Mouse (Mus musculus) heart, embryonic 12.5 days (tissue): ENCODE results near the gene Lbh. TPM values are rescaled to one million over a fixed set of nuclear protein-coding genes. Genes with fewer than 3 reads are reported as not detected.
A peak's percentile ranks its signal among the peaks of the same experiment; 100 is the strongest.

Experiments used
- ATAC-seq: fragments of 200-750 bp; cut with Nextera tagmentation; 2 replicates; pipeline ENCODE4 v1.8.0; 2017; ENCODE audit warnings: moderate TSS enrichment, moderate library complexity; ENCODE audit not compliant: insufficient number of reproducible peaks, low FRiP score
- H3K27ac ChIP-seq: fragments of 300-500 bp; sonication (generic); 2 replicates; pipeline ENCODE4 v1.5.1; 2016; ENCODE audit warnings: mild to moderate bottlenecking, moderate library complexity; ENCODE audit not compliant: poor library complexity, severe bottlenecking
- H3K27me3 ChIP-seq: fragments of 300-500 bp; sonication (generic); replicated peaks from 2 replicates; pipeline ENCODE4 v1.6.1; 2016; ENCODE audit warnings: mild to moderate bottlenecking, moderate library complexity
- H3K36me3 ChIP-seq: fragments of 300-500 bp; sonication (generic); 2 replicates; pipeline ENCODE4 v1.6.1; 2016; ENCODE audit warnings: mild to moderate bottlenecking, moderate library complexity
- H3K4me1 ChIP-seq: fragments of 300-500 bp; sonication (generic); replicated peaks from 2 replicates; pipeline ENCODE4 v1.6.1; 2016; ENCODE audit warnings: mild to moderate bottlenecking
- H3K4me2 ChIP-seq: fragments of 300-500 bp; sonication (generic); 2 replicates; pipeline ENCODE4 v1.6.1; 2016; ENCODE audit warnings: mild to moderate bottlenecking, moderate library complexity
- H3K4me3 ChIP-seq: fragments of 300-500 bp; sonication (generic); 2 replicates; pipeline ENCODE4 v1.5.1; 2016; ENCODE audit warnings: mild to moderate bottlenecking
- H3K9ac ChIP-seq: fragments of 300-500 bp; sonication (generic); 2 replicates; pipeline ENCODE4 v1.6.1; 2016; ENCODE audit warnings: mild to moderate bottlenecking, moderate library complexity
- H3K9me3 ChIP-seq: fragments of 300-500 bp; sonication (generic); replicated peaks from 2 replicates; pipeline ENCODE4 v1.6.1; 2016; ENCODE audit warnings: mild to moderate bottlenecking, moderate library complexity
- WGBS: fragments of 180-500 bp; shearing (Covaris S2); methylation state at CpG from one replicate; pipeline ENCODE4 v1.1.7; 2016; 5-methylcytosine and 5-hydroxymethylcytosine counted together
- polyA plus RNA-seq: library from polyadenylated mRNA; unstranded; fragments of >200 nt; fragmentation: Nextera tagmentation; extraction: Ambion mirVana; gene quantifications from 2 replicates; pipeline ENCODE4 v1.2.1, GENCODE M21; 2016

Gene Lbh
- polyA plus RNA-seq, 1 experiment from 2014 or later = 22.6 TPM

DNA sequence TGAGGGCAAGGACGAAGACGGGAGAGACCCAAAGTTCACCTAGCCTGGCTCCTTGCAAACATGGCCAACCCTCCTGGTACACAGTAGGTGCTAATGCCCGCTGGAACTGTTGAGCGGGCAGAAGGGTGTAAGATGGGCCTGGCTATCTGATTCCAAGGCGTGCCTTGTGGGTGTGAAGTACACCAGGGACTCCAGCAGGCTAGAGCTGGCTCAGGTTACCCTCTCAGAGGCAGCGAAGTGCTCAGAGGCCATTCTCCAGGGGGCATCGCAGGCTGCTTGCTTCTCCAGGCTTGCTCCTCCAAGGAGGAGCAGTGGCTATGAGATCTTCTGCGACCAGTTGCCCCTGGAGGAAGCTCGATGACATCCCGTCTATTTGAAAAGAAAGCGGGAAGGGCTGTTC lies 6.8 kb upstream of the Lbh start:
- peak overlapping the region; percentile 47 for H3K27ac ChIP-seq
- ATAC-seq = no peak

DNA sequence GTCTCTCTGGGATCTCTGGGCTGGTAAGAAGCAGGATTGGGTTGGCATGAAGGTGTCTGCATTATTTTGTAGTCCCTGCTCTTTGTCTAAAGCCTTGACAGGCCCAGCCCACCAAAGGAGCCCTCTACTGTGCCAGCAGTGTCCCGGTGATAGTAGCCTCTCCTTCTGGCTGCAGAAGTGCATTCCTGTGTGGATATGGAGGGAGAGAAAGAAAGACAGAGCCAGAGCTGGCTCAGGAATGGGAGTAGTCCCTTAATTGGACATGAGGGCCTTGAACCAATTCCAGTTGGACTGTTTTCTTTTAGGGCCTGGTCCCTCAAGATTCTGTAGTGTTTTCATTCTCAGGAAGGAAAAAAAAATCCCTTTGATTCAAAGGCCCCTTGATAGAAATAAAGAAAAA lies 6.4 kb upstream of the Lbh start:
- peak overlapping the region; percentile 47 for H3K27ac ChIP-seq
- no peak overlapping the region; the same call in 1 of the 2 replicates for H3K9ac ChIP-seq
- H3K4me2 ChIP-seq = no peak overlapping the region
- H3K4me1 ChIP-seq = peaks cover 31% of the 10 kb centered on the region
- no peak for ATAC-seq
- H3K36me3 ChIP-seq = no peaks in the 10 kb centered on the region
- no peaks in the 10 kb centered on the region for H3K9me3 ChIP-seq
- no peaks in the 10 kb centered on the region for H3K27me3 ChIP-seq
- WGBS = 13% methylated on average over 1 of the region's 1 CpGs
- H3K4me3 ChIP-seq = no peak overlapping the region

More for the DNA sequence above, 6.8 kb upstream of the Lbh start:
- Histone ChIP-seq H3K9me3 (no peaks in the 10 kb centered on the region), H3K4me1 (peaks cover 33% of the 10 kb centered on the region), H3K9ac (no peak overlapping the region; the same call in 1 of the 2 replicates), H3K36me3 (no peaks in the 10 kb centered on the region), H3K4me2 (no peak overlapping the region), H3K27me3 (no peaks in the 10 kb centered on the region), H3K4me3 (no peak overlapping the region)
- whole genome bisulfite sequencing = 54% methylated on average over 11 of the region's 11 CpGs

DNA sequence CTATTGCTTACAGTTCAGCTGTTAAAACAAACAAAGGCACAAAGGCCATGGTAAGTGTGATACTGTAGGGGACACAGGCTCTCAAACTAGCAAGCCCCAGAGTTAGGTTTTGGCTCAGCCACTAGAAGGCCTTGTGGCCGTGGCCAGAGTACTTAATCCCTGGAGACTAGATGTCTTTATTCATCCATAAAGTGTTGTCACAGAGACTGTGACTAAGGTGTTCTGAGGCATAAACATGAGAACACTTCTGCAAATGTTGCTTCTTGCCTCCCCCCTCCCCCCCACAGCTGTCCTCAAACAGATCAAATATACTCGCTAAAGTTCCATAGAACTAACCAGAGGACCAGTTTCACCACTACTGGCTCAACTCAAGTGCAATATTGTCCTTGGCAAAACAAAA lies 4.0 kb upstream of the Lbh start:
- no peaks in the 10 kb centered on the region for H3K9me3 ChIP-seq
- no peak overlapping the region for H3K4me2 ChIP-seq
- ATAC-seq = no peak
- no peaks in the 10 kb centered on the region for H3K36me3 ChIP-seq
- peaks cover 32% of the 10 kb centered on the region for H3K4me1 ChIP-seq
- no peaks in the 10 kb centered on the region for H3K27me3 ChIP-seq
- no peak overlapping the region for H3K9ac ChIP-seq
- no peak overlapping the region for H3K27ac ChIP-seq
- WGBS = 78% methylated on average over 2 of the region's 2 CpGs
- no peak overlapping the region for H3K4me3 ChIP-seq

DNA sequence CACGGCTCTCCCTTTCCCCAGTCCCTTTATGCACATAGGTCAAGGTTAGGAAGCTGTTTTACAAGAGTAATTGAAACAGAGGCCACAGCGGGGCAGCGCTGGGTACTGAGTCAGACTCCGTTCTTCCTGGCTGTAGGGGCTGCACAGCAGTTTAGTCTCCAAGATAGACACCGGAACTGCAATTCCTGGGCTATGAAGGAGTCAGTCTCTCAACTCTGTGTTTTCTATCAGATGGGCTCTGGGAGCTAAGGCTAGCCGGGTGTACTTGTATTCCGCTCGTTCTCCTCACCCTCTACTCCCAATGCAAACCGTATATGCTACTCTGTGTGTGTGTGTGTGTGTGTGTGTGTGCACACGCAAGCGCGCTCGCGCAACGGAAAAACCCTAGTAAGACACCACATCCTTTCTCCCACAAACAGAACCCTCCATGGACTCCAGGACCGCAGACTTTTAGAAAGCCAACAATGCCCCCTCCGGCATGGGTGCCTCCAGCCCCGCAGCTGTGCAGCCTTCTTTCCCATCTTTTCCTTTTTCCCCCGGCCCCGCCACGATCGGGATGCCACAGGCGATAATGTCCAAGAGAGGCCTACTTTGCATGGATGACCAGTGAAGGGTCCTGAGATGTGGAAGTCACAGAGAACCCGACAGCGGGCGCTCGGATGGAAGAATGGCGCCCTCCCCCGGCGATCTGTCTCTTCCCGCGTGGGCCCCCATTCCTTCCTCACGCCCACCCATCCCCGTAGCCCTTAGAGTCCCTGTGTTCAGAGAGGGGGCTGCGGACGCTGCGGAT lies 669 bp upstream of the Lbh start:
- peak overlapping the region; percentile 97 for H3K27ac ChIP-seq
- H3K9ac ChIP-seq = peak overlapping the region; percentile 99
- peaks cover 16% of the 10 kb centered on the region for H3K36me3 ChIP-seq
- peak; percentile 38 for ATAC-seq
- peak overlapping the region; percentile 91 for H3K4me2 ChIP-seq
- peaks cover 39% of the 10 kb centered on the region for H3K4me1 ChIP-seq
- no peaks in the 10 kb centered on the region for H3K27me3 ChIP-seq
- WGBS = 2% methylated on average over 37 of the region's 37 CpGs
- H3K4me3 ChIP-seq = peak overlapping the region; percentile 93
- H3K9me3 ChIP-seq = no peaks in the 10 kb centered on the region

DNA sequence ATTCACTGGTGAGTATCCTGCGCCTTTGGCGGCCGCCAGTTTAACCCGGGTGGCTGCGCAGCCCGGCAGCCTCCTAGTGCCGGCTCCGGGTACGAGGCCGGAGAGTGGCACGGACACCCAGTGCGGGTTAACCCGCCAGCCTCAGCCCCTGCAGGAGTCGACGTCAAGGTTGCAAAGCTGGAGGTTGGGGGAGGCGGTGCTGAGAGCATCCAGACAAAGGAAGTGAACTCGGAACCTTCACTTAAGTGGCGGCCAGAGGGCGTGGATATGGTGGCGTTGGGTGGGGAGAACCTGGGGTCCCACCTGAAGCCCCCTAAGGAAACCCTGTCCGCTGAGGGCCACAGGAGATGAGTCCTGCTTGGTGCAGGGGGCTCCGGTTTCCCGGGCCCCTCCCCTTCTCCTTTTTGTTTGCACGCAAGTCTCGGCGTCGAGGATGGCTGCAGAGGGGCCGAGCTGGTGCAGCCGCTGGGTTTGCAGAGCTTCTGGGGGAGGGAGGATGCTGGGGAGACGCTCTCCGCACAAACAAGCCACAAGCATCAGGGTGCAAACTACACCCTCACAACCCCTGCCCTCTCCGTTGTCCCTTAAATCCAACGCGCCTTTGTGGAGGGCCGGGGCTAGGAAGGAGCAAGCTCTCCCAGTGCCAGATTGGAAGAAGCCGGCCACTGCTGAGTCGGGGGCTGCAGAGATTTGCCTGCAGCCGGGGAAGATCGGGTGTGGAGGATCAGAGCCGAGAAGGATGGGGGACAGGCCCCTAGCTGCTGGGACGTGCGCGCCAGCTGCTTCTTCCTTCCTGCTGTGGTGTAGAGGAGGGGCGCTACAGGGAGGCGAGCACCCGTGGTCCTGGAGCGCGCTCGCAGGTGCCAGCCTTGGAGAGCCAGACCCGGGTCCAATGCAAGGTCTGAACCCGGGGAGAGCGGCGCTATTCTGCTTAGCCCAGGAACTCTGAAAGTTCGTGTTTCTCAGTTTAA lies 751 bp downstream of the Lbh start:
- Histone ChIP-seq H3K36me3 (peaks cover 30% of the 10 kb centered on the region), H3K4me3 (peak overlapping the region; percentile 93), H3K9ac (peak overlapping the region; percentile 99), H3K27ac (peak overlapping the region; percentile 97), H3K9me3 (no peaks in the 10 kb centered on the region), H3K4me1 (peaks cover 44% of the 10 kb centered on the region), H3K4me2 (peak overlapping the region; percentile 91), H3K27me3 (no peaks in the 10 kb centered on the region)
- ATAC-seq = peak; percentile 37
- under 1% methylated on average over 54 of the region's 54 CpGs for WGBS

GRCm38 (mm10) chr17:72919641-72920040 lies 1.5 kb downstream of the Lbh start:
- H3K4me3 ChIP-seq = peak overlapping the region; percentile 93
- peaks cover 51% of the 10 kb centered on the region for H3K4me1 ChIP-seq
- H3K36me3 ChIP-seq = peaks cover 38% of the 10 kb centered on the region
- no peak for ATAC-seq
- peak overlapping the region; percentile 91 for H3K4me2 ChIP-seq
- H3K9ac ChIP-seq = peak overlapping the region; percentile 99
- 6% methylated on average over 3 of the region's 3 CpGs for WGBS
- peak overlapping the region; percentile 97 for H3K27ac ChIP-seq
- H3K27me3 ChIP-seq = no peaks in the 10 kb centered on the region
- H3K9me3 ChIP-seq = no peaks in the 10 kb centered on the region

GRCm38 (mm10) chr17:72920430-72920829 lies 2.3 kb downstream of the Lbh start:
- Histone ChIP-seq H3K9me3 (no peaks in the 10 kb centered on the region), H3K4me3 (peak overlapping the region; percentile 93), H3K27ac (peak overlapping the region; percentile 85), H3K36me3 (peaks cover 46% of the 10 kb centered on the region), H3K9ac (peak overlapping the region; percentile 90), H3K27me3 (no peaks in the 10 kb centered on the region), H3K4me2 (peak overlapping the region; percentile 91), H3K4me1 (peaks cover 59% of the 10 kb centered on the region)
- ATAC-seq = no peak
- WGBS = 3% methylated on average over 2 of the region's 2 CpGs

DNA sequence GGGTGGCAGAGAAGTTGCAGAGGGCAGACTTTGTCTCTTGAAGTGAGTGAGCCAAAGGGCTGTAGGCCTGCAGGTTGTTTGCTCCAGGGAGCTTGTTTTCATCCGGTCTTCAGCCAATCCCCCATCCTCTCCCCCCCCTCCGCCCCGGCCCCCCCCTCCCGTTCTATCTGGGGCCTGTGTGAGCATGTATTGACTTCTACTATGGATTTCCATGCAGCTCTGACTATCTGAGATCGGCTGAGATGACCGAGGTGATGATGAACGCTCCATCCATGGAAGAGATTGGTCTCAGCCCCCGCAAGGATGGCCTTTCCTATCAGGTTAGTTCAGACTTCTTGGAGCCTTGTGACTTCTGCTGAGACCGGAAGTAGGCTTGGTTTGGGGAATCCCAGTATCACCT lies 2.9 kb downstream of the Lbh start:
- H3K27ac ChIP-seq = peak overlapping the region; percentile 85
- H3K9me3 ChIP-seq = no peaks in the 10 kb centered on the region
- peak overlapping the region; percentile 91 for H3K4me2 ChIP-seq
- peaks cover 64% of the 10 kb centered on the region for H3K4me1 ChIP-seq
- no peaks in the 10 kb centered on the region for H3K27me3 ChIP-seq
- 32% methylated on average over 9 of the region's 9 CpGs for WGBS
- H3K9ac ChIP-seq = peak overlapping the region; percentile 90
- peaks cover 51% of the 10 kb centered on the region for H3K36me3 ChIP-seq
- H3K4me3 ChIP-seq = peak overlapping the region; percentile 93
- ATAC-seq = no peak

GRCm38 (mm10) chr17:72922206-72922605 lies 4.1 kb downstream of the Lbh start:
- peak overlapping the region; percentile 93 for H3K4me3 ChIP-seq
- H3K9me3 ChIP-seq = no peaks in the 10 kb centered on the region
- peaks cover 64% of the 10 kb centered on the region for H3K36me3 ChIP-seq
- ATAC-seq = no peak
- peak overlapping the region; percentile 91 for H3K4me2 ChIP-seq
- peak overlapping the region; percentile 85 for H3K27ac ChIP-seq
- H3K27me3 ChIP-seq = no peaks in the 10 kb centered on the region
- WGBS = 55% methylated on average over 5 of the region's 5 CpGs
- H3K9ac ChIP-seq = peak overlapping the region; percentile 90
- H3K4me1 ChIP-seq = peaks cover 70% of the 10 kb centered on the region

GRCm38 (mm10) chr17:72923283-72923682 lies 5.2 kb downstream of the Lbh start:
- peak overlapping the region; percentile 90 for H3K9ac ChIP-seq
- H3K4me1 ChIP-seq = peaks cover 73% of the 10 kb centered on the region
- H3K27me3 ChIP-seq = no peaks in the 10 kb centered on the region
- peak overlapping the region; percentile 91 for H3K4me2 ChIP-seq
- ATAC-seq = no peak
- no peaks in the 10 kb centered on the region for H3K9me3 ChIP-seq
- H3K27ac ChIP-seq = peak overlapping the region; percentile 85
- WGBS = 68% methylated on average over 4 of the region's 4 CpGs
- H3K36me3 ChIP-seq = peaks cover 71% of the 10 kb centered on the region
- peak overlapping the region; percentile 93 for H3K4me3 ChIP-seq

- WGBS = 60% methylated on average over 8 of the region's 8 CpGs
- Histone ChIP-seq H3K27ac (peak overlapping the region; percentile 61), H3K4me3 (peak overlapping the region; percentile 93; the same call in 1 of the 2 replicates), H3K36me3 (peaks cover 81% of the 10 kb centered on the region), H3K27me3 (no peaks in the 10 kb centered on the region), H3K9me3 (no peaks in the 10 kb centered on the region), H3K4me1 (peaks cover 81% of the 10 kb centered on the region), H3K9ac (peak overlapping the region; percentile 52), H3K4me2 (peak overlapping the region; percentile 91)
- no peak for ATAC-seq
Measured at GRCm38 (mm10) chr17:72924295-72924694, 6.2 kb downstream of the Lbh start.
